Comparison of ENCODE assay signal across 2 mouse cellular contexts in genomic region chr15:77957625-77958024, GRCm38 (mm10).
TF ChIP-seq lines count a peak whose summit lies in the region.

No protein-coding gene starts in this region.

TF ChIP-seq in MEL, 35 proteins besides CTCF, POLR2A, EP300 and RAD21:
- TF ChIP-seq CHD2 (IDR thresholded peaks at IDR 0.05; ENCODE audit: low read length) (peak; percentile 7), GABPA (IDR thresholded peaks at IDR 0.05; ENCODE audit: low read depth, low read length) (no peak), SIN3A (IDR thresholded peaks at IDR 0.05; ENCODE audit: low read length) (0 out of 2 replicates have a peak, but pooled peaks have one; percentile 21), ZMIZ1 (IDR thresholded peaks at IDR 0.05; ENCODE audit: low read depth, low read length) (0 out of 2 replicates have a peak, but pooled peaks have one; percentile 49)

TF ChIP-seq in myocyte, 11 proteins besides CTCF, POLR2A, EP300 and RAD21:
- TF ChIP-seq POLR2AphosphoS2 (IDR thresholded peaks at IDR 0.05; ENCODE audit: insufficient read length, low read depth) (peak; percentile 85), MYOG (IDR thresholded peaks at IDR 0.05; ENCODE audit: control insufficient read depth in 1 of 3, insufficient read depth in 1 of 3, insufficient read length in 2 of 3, low read depth in 2 of 3) (no peak)
